Mouse (Mus musculus) midbrain, embryonic 13.5 days (tissue): Measurements from ENCODE around the gene Arsg. TPM values are rescaled to one million over a fixed set of nuclear protein-coding genes. Genes with fewer than 3 reads are reported as not detected.

ENCODE experiments used
- ATAC-seq: fragments of 200-750 bp; cut with Nextera tagmentation; 2 replicates; pipeline ENCODE4 v1.8.0; 2017; ENCODE audit warnings: mild to moderate bottlenecking, moderate TSS enrichment, moderate library complexity
- H3K27ac ChIP-seq: fragments of 300-500 bp; sonication (generic); 2 replicates; pipeline ENCODE4 v1.5.1; 2015; ENCODE audit warnings: inconsistent platforms, mild to moderate bottlenecking, moderate library complexity
- H3K27me3 ChIP-seq: fragments of 300-500 bp; sonication (generic); 2 replicates; pipeline ENCODE4 v1.6.1; 2015; ENCODE audit warnings: mild to moderate bottlenecking, inconsistent platforms
- H3K36me3 ChIP-seq: fragments of 300-500 bp; sonication (generic); 2 replicates; pipeline ENCODE4 v1.6.1; 2015; ENCODE audit warnings: mild to moderate bottlenecking, inconsistent platforms
- H3K4me1 ChIP-seq: fragments of 300-500 bp; sonication (generic); replicated peaks from 2 replicates; pipeline ENCODE4 v1.6.1; 2015; ENCODE audit warnings: inconsistent platforms
- H3K4me2 ChIP-seq: fragments of 300-500 bp; sonication (generic); replicated peaks from 2 replicates; pipeline ENCODE4 v1.6.1; 2015; ENCODE audit warnings: moderate library complexity, mild to moderate bottlenecking, inconsistent platforms
- H3K4me3 ChIP-seq: fragments of 300-500 bp; sonication (generic); replicated peaks from 2 replicates; pipeline ENCODE4 v1.5.1; 2015; ENCODE audit warnings: mild to moderate bottlenecking, inconsistent platforms
- H3K9ac ChIP-seq: fragments of 300-500 bp; sonication (generic); replicated peaks from 2 replicates; pipeline ENCODE4 v1.6.1; 2015; ENCODE audit warnings: mild to moderate bottlenecking, inconsistent platforms
- H3K9me3 ChIP-seq: fragments of 300-500 bp; sonication (generic); 2 replicates; pipeline ENCODE4 v1.6.1; 2016; ENCODE audit warnings: mild to moderate bottlenecking, inconsistent platforms
- WGBS: fragments of 180-500 bp; shearing (Covaris S2); methylation state at CpG from one replicate; pipeline ENCODE4 v1.1.7; 2015; 5-methylcytosine and 5-hydroxymethylcytosine counted together
- microRNA-seq: library from miRNA; unstranded; fragments of <30 nt; microRNA quantifications from one replicate; pipeline ENCODE4, GENCODE M21; 2016
- polyA plus RNA-seq: library from polyadenylated mRNA; unstranded; fragments of >200 nt; fragmentation: Nextera tagmentation; extraction: Ambion mirVana; gene quantifications from 2 replicates; pipeline ENCODE4 v1.2.1, GENCODE M21; 2015

Arsg gene
- polyA plus RNA-seq, 1 experiment from 2014 or later = 3.1 TPM

GRCm38 (mm10) chr11:109622518-109623037 is 149.4 kb downstream of the Arsg start:
- Histone ChIP-seq H3K4me3 (no peak overlapping the region), H3K27me3 (0 out of 2 replicates have a peak, but pooled peaks cover 3% of the 10 kb centered on the region), H3K9me3 (no peaks in the 10 kb centered on the region), H3K9ac (no peak overlapping the region), H3K27ac (no peak overlapping the region), H3K4me1 (peaks cover 3% of the 10 kb centered on the region; the same call in 1 of the 2 replicates), H3K36me3 (no peaks in the 10 kb centered on the region), H3K4me2 (peak overlapping the region; percentile 15; the same call in 1 of the 2 replicates)
- no peak for ATAC-seq
- WGBS = 47% methylated on average over 15 of the region's 15 CpGs

Small RNA genes within 50 kb of the gene (microRNA-seq; reads per million reads assigned to microRNA genes)
- gene Gm25540 = not detected

Other genes with a start within 250 kb of the Arsg start
- gene Rgs9, start 175.2 kb upstream of the Arsg start, polyA plus RNA-seq = 7.2 and 7.3 TPM in 2 replicates
- gene Gna13, start 110.5 kb upstream of the Arsg start, polyA plus RNA-seq = 16.2 and 16.4 TPM in 2 replicates
- not detected in 2 replicates for gene 9930022D16Rik, start 59.5 kb upstream of the Arsg start, polyA plus RNA-seq
- gene Amz2, start 47.4 kb upstream of the Arsg start, polyA plus RNA-seq = 53.1 and 53.5 TPM in 2 replicates
- gene Slc16a6, start 224 bp downstream of the Arsg start, polyA plus RNA-seq = 3.1 and 4.4 TPM in 2 replicates
- gene Wipi1, start 138.6 kb downstream of the Arsg start, polyA plus RNA-seq = 12.2 and 12.8 TPM in 2 replicates
- gene Prkar1a, start 176.0 kb downstream of the Arsg start, polyA plus RNA-seq = 471 and 522 TPM in 2 replicates
- gene Fam20a, start 248.9 kb downstream of the Arsg start, polyA plus RNA-seq = 2.1 and 2.2 TPM in 2 replicates